Mouse (Mus musculus) testis, adult 2 months (tissue): ENCODE measurements around the gene Uckl1.

Experiments
- CTCF ChIP-seq: fragments of 200-500 bp; IDR thresholded peaks from 2 replicates; pipeline ENCODE4 v1.5.1; 2012; ENCODE audit warnings: low read depth, mild to moderate bottlenecking, inconsistent platforms, low read length, moderate library complexity; ENCODE audit not compliant: control insufficient read depth, insufficient read depth, insufficient replicate concordance
- POLR2A ChIP-seq: fragments of 200-500 bp; IDR thresholded peaks from 2 replicates; pipeline ENCODE4 v1.6.1; 2012; ENCODE audit warnings: low read depth, mild to moderate bottlenecking, inconsistent platforms, low read length, moderate library complexity; ENCODE audit not compliant: control insufficient read depth

GRCm38 (mm10) chr2:181618761-181619495, 34.2 kb upstream of the Uckl1 start:
- TF ChIP-seq CTCF, result no peak
- TF ChIP-seq POLR2A, result no peak
